Mouse (Mus musculus): ENCODE measurements at regions not wholly inside any gene's neighbourhood (a gene's known extent, or its start where the extent isn't known, plus 50 kb on each side); places are given as distances from the start of the nearest gene placed in this dataset.

DNA sequence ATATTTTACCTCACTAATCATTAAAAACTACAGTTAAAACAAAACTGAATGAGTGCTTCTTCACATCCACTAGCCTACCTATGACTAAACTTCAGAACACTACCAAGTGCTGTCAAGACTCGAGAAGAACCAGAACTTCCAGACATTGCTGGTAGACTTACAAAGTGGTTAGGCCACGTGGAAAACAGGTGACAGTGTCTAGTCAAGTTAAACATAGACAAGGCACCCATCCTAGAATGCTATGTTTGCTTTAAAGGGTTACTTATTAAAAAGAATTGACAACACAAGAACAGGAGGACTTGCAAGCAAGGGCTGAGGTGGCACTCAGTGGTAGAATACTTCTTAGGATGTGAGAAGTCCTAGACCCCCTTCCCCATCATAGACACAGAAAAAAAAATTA lies 330.9 kb upstream of the Mmadhc start:
- TF ChIP-seq CTCF (IDR thresholded peaks at IDR 0.05; ENCODE audit: insufficient read depth, low read length) (no peak), POLR2A (IDR thresholded peaks at IDR 0.05; ENCODE audit: borderline replicate concordance, extremely low read depth, low read depth, low read length) (no peak)

Measured in lung, adult 2 months (tissue).